Mouse (Mus musculus): ENCODE data around the gene Olfr411.

DNA sequence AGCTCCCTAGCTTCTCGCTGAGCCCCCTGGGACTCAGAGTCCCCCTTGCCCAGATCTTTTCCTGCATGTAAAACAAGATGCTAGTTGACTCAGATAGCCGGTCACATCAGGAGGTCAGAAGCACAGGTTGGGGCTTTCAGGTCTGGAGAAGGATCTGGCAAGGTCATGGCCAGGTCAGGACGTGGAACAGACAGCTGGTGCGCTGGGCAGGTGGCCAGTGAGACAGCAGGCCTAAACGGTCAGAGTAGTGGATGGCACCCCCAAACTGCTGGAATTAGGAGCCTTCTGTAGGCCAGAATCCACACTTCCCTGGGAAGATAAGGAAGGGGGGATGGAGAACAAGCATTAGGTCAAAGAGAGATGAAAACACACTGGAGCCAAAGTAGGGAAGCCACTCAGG, 34.8 kb upstream of the Olfr411 start:
- TF ChIP-seq CTCF (IDR thresholded peaks at IDR 0.05; ENCODE audit: low read depth): no peak
- TF ChIP-seq EP300 (IDR thresholded peaks at IDR 0.05; ENCODE audit: low read depth): no peak
